Mouse (Mus musculus): ENCODE results near the gene Trim8. TPM values are rescaled to one million over a fixed set of nuclear protein-coding genes. Genes with fewer than 3 reads are reported as not detected.

Gene Trim8
- total RNA-seq (2021): 100 to 1,000 TPM; 105 TPM

DNA sequence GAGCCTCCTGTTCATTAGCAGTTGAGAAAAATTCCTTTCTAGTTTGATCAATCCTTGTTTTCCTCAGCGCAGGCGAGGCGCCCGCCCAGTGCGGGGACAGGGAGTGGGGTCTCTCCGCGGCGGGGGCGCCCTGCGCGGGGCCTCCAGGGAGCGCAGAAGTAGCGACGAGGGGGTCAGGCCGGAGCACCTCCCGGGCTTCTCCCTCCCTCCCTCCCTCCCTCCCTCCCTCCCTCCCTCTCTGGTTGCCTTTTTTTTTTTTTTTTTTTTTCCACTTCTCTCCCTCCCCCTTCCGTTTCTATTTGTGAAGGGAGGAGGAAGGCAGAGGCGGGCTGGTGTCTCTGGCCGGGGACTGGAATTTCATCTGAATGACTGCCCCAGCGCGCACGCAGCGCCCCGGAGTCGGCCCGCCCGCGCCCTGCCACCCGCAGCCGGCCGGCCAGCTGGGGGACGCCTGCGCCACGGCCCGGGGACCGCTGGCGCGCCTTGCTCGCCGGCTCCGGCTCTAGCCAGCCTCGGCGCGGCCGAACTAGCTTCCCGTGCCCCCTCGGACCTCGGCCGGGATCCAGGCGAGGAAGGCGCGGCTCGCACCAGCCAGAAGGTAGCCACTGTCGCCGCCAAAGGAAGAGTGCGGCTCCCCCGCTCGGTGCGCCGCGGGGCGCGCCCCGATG, at the start of gene Trim8:
Gene Trim8 (plus strand): TSS at position 302 of the 668 bp plus-strand sequence.
- DNase-seq: peak; percentile 81 to 83

DNA sequence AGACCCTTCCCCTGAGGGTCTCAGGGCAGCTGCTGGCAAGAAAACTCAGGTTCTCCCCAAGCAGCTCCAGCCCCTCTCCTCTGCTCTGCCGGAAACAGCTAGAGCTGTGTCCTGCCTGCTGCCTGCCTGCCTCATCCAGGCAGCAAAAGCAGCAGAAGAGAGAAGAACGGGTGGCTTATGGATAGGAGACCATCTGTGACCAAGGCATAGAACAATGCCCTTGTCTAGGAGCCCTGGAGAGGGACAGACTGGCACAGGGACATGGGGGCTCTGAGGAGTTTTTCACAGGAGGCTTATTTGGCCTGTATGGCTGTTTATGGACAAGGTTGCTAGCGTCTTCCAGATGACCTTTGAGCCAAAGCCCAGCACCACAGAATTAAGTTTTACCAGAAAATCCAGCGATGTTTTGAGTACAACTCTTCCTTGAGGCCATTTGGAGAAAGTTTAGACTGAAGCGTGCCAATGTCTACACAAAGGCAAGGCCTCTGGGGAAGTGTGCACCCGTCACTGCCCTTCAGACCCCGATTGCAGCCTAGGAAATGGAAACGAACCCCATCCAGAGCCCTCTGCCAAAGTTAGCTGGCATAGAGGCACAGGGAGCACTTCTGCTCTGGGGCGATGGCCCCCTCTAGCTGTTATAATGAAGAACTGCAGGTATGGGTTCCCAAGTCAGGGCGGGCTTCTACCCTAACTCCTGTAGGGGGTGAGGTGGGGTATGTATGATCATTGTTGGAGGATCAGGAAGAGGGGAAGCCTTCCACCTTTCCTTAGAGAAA, 49.3 kb upstream of the Trim8 start:
- DNase-seq: peak; percentile 51 to 64

DNA sequence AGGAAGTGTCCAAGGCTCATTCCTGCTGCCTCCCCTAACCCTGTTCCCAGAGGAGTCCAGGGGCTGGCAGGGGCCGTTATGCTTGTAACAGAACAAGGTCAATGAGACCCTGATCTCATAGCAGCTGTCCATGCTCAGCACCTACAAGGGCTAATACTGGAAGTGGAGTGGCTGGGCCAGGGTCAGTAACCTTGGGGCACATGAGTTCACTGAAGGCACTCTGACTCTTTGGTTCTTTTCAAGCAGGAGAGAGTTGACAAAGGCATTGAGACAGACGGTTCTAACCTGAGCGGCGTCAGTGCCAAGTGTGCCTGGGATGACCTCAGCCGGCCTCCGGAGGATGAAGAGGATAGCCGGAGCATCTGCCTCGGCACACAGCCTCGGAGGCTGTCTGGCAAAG, 48.6 kb upstream of the Trim8 start:
- no peak for DNase-seq

DNA sequence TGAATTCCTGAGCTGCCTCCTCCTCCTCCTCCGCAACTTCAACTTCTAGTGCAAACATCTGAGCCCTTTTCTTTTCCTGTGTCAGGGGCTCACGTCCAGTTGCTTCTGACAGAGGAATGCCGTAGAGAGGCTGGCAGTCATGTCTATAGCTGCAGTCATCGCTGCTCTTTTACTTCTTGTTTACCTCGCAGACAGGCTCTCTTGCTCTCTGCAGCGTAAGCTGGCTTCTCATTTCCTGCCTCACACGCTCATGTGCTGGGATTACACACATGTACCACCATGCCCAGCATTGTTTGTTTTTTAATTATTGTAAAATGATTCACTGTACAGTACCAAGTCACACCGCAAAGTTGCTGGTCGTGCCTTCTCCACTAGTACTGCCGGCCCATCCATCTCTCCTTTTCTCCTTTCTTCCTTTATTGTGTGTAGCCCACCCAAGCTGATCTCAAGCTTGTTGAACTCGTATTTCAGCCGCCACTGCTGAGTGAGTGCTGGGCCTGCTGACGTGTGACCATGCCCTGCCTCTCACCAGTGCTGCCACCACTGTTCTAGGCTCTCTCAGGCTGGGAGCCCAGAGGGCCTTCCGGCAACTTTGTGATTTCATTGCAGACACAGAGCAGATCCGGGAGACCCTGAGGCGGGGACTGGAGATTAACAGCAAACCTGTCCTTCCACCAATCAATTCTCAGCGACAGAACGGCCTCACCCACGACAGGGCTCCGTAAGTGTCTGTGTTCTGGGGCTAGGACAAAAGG, 47.2 kb upstream of the Trim8 start:
- no peak for DNase-seq

DNA sequence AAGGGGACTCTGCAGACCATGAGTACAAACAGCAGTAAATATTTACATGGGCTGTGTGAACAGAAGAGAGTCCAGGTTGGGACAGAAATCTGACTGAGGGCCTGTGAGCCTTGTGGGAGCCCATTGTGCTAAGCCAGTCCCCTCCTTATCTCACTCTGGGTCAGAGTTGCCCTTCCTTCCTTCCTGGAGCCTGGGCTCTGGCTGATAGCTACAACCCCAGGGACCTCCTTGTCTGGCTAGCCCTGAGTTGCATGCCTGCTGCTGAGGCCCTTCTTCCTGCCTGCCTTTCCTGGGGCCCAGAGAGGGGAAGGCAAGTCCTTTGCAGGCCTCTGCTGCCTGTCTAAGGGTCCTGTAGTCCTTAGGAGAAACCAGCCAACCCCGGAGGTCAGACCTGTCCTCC, 46.5 kb upstream of the Trim8 start:
- DNase-seq: no peak

DNA sequence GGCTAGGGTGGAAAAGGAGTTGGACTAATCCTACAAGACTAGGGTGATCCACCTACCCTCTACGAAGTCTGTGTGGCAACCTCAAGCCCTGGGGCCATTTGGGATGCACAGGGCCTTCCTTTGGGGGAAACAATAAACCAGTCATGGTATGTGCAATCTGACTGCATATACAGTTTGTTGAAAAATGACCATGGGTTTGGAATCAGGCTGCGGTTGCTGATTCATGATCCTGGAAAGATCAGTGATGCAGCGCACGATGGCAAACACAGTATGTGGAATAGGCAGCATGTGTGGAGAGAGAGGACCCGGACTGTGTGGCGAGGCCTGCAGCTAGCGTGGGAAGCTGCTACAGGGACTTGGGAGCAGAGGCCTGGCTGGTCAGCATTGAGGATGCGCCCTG, 45.9 kb upstream of the Trim8 start:
- DNase-seq: no peak

DNA sequence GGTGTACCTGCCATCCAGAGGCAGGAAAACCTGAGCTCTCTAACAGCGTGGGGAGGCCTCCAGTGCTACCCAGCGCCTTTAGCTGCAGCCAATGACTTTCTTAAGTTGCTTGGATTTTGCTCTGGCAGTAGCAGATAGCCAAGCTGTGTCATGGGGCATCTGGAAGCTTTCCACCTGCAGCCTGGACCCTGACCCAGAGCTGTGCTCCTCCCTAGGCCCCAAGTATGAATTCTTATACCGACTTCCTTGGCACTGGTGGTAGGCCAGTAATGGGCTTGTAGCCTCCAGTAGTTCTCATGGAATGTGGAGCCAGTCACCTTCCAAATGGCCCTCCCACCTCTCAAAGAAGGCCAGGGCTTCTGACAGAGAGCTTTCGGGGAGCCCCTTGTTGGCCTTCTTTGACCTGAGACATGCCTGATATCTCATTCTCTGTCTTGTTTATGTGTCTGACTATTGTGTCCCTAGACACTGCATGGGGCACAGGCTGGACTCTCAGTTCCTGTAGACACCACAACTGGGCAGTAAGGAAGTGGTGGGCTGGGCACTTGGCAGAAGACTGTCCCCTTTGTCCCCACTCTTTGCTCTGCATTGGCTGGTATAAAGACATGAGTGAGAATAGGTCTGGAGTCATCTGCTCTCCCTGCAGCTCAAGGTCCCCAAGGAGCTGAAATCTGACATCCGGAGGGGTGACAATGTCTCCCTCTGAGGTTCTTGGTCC, 45.3 kb upstream of the Trim8 start:
- DNase-seq: no peak

DNA sequence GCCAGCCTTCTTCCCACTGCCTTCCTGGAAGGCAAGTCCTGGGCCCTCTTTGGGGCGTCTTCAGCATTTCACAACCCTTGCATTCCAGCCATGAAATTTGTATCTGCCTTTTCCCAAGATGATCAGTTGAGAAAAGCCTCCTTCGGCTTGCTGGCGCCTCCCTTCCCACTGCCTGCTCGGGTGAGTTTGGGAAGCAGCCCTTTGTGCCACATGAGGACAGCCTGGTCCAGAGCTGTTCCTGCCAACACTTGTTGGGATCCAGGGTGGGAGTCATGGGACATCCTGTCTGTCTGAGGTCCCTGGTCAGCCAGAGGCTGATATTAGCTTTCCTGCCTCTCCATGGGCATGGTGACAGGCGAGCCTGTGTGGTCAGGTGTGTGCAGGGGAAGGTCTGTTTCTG, 43.7 kb upstream of the Trim8 start:
- DNase-seq: no peak

DNA sequence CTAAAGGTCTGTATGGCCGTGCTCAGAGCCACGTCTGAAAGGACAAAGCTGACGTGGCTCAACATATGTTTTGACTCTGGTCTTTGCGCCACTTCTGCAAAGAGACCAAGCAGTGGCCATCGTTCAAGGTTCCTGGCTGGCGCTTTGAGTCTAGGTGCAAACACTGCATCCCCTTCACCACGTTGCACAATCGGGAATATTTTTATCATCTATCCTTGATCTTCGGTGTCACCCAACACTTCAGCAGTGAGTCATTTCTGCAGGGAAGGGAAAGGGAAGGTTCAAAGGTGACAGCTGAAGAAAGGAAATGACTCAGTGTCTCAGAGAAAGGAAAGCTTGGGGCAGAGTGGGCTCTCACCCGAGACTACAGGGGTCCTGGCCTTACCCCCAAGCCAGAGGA, 42.2 kb upstream of the Trim8 start:
- DNase-seq: no peak

DNA sequence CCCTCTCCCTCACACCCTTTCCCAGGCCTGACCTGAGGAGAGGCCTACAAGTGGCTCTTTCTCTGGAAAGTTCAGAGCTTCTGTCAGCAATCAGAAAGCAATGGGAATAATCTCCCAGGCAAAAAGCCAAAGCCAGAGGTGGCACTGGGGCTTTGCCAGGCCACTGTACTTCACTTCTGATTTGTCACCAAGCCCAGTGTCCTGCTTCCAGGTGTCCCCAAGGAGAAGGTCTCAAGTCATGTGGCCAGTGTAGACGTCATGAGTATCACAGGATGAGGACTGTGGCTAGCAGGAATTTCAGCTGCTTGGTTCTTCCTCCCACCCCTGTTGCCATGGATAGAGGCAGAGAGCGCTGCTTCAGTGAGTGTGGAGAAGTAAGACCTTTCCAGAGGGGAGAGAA, 41.6 kb upstream of the Trim8 start:
- DNase-seq: no peak

DNA sequence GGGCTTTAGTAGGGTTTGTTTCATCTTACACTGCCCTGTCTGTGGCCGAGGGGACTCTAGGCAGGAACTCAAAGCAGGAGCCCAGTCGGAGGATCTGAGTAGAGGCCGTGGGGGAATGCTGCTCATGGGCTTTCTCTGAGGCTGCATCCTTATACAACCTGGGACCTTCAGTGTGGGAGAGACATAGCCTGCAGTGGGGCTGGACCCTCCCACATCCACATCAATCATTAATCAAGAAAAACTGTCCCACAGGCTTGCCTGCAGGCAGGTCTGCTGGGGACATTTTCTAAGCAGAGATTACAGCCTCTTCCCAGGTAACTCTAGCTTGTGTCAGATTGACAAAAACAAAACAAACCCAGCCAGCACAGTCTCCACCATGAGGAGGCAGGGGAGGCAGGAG, 38.9 kb upstream of the Trim8 start:
- no peak for DNase-seq

DNA sequence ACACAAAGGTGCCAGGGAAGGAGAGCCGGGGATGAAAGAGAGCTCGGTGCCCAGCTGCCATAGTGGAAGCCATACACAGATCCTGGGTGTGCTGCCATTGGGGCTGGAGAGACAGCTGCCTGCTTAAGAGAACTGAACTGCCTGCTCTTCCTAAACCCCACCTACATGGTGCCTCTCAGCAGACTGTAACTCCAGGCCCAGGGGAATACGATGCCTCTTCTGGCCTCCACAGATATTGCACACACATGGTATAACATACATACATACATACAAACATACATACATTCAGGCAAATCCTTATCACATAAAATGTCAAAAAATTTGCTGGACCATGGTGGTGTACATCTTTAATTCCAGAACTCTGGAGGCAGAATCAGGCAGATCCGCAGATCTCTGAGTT, 38.1 kb upstream of the Trim8 start:
- DNase-seq: no peak

DNA sequence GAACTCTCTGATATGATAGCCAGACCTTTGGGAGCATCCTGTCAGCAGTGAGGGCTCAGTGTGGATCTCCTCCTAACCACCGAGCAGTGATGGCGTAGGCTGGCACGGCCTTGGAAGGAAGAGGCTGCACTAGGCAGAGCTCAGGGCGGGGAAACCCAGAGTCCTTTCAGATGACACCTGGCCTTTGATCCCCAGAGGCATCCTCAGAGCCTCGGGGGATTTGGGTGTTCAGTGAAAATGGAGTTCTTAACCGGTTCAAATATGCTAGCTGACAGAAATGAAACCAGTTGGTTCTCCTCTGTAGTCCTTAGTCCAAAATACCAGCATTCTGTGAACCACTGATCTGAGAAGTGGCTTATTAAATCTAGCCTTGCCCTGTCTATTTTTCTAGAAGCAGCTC, 35.3 kb upstream of the Trim8 start:
- no peak for DNase-seq

DNA sequence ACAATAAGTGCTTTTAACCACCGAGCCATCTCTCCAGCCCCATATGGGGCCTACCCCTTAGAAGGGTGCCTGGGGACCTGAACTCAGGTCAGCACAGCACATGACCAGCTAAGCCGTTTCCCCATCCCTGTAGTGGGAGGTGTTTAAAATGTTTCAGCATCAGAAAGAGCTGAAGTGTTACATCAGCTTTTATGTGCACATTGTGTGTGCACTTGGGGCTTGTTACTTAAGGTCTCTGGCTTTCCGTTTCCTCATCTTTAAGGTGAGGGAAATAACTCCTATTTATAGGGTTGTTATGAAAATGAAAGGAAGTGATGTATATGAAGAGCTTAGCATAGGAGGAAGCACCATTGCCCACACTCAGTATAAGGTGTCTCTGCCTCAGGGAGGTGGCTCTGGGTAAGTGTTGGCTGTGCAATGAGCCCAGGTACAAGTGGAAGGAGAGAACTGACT, 34.4 kb upstream of the Trim8 start:
- no peak for DNase-seq

DNA sequence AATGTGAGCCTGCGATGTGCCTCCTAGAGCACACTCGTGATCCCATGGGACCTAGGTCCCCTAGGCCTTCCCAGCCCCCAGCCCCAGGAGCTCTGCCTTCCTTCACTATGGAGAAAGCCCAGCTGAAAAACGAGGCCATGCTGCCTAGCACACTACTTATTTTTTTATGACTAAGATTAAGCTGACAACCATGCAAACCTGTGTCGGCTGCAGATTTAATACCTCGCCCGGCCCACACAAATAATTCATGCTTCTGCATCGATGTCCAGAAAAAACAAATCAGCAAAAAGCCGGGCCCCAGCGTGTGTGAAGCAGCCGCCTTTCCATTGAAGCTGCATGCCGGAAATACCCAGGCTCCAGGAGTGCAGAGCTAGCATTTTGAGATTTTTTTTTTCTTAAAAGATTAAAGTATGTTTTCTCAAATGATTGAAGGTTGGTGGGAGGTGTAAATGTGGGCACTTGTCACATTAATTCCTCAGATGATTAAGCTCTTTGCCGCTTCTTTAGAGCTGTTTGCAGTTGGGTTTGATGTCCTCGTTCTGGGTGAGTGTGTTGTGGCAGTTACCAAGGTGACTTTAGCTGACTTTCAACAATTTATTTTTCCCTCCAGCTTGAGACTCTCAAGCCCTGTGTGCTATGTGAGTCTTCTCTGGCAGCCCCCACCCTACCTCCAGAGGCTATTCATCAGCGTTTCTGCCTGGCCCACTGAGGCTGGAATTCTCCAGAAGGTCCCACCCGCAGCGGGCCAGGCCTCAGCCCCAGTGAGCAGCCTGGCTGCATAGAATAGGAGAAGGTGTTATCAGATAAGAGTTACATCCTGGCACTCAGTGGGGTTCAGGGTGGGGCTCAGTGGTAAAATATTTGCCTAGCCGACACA, 30.9 kb upstream of the Trim8 start:
- no peak for DNase-seq

DNA sequence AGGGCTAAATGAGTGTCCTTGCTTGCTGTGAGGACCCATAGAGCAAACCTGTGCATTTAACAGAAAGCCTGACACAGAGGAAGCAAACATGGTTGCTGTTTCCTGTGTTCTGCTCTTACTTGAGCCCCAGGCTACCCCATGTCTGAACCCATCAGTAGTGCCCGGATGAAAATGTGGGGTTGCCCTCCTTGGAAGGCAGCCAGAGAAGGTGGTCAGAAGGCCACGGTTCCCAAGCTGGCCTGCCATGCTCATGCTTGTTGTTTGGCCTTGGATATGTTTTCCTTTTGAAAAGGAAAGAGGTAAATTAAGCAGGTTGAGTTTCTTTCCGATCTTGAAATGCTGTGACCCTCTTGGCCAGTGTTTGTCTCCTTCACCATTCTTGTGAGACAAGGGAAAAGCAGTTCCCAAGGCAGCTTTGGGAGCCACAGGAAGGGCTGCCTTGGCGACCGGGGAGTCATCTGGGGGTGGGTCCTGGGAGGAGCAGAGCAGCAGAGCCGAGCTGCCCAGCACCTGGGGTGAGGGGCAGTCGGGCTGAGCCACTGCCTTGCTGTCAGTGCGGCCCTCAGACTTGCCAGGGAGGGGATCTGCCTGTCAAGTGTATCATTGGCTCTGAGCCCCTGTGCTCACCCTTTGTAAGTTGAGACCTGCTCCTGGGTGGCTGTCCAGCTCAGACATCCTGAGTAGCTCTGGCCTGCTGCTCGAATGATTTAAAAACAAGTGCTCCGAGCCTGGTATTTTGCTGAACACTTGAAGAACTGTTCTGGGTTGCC, 30.0 kb upstream of the Trim8 start:
- no peak for DNase-seq

DNA sequence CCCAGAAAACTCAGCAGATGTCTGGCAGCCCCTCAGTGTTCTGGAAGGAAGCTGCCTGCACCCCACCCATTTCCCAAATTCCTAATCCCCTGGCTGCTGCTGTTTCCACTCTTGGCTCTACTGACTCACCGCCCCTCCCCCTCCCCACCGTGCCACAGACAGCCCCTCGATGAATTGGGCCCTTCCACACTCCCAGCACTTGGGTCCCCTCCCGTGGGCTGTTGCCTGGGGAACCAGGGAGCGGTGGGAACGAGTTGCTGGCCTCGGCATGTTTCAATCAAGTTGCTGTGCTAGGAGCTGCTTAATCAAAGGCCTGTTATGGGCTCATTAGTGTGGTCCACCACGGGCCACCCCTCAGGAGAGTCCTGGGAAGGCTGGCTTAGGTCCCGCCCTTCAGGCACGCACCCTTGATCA, 24.1 kb upstream of the Trim8 start:
- DNase-seq: peak in 1 of 2 experiments; percentile 48

DNA sequence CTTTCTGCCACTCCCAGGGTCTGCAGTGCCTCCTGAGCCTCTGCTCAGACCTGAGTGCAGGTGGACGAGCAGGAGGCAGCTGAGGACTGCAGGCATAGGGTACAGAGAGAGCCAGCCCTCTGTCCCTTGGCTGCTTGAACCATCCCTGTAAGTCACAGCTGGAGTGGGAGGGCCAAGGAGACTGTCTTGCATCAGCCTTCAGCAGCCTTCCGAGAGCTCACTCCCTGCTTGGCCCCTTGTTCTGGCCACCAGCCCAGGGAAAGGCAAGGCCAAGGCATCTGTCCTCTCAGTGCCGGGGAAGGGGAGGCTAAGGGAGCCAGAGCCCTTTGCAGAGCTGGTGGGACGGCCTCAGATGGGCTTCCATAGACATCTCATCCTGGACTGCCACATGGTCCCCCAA, 23.3 kb upstream of the Trim8 start:
- DNase-seq: no peak

DNA sequence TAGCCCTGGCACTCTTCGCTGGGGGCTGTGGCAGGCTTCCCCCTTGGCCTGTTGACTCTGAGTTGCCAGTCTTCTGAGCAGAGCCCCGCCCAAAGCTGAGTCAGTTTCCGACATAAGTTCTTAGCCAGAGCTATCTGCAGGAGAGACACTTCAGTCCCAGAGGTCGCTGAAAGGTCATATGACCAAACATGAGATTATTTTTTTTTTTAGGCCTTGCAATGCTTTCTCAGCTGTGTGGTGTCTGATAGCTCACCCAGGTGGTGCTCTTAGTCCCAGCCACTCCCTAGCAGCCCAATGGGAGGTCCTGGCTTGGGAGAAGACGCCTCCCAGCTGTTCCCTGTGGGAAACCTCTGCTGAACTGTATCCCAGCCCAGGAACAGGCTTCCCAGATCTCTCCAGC, 22.7 kb upstream of the Trim8 start:
- DNase-seq: no peak

DNA sequence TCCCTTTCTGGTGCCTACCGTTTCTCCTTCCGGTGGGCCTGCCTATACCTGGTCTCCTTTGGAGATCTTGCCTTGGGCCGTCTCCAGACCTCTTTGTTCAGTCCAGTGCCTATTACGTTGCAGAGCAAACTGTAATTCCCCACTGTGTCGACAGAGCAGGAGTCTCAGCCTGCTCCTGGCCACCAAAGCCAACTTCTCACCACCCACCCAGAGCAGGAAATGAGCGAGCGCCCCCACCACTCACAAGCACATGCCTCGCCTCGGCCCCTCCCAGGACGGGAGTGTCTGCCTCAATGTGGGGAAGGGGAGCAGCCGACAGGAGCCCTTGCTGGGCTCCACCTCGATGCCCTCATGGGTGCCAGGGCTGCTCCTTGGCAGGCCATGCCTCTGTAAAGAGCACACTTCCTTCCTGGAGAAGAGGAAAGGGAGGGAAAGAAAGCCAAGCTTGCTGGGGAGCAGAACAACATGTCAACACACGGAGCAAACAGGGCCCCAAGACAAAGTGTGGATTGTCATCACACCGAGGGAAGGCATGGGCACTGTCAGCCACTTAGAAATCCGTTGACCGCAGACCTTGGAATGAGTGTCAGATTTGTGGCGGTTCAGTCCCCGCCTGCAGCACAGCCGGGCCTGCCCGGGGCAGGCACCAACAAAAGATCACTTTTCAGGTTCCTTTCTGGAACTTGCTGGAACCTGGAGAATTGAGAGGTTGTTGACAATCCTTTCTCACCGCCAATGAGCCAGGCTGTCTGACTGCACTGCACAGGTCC, 22.0 kb upstream of the Trim8 start:
- DNase-seq: no peak
